Mouse (Mus musculus): ENCODE results near the gene Plbd2. TPM values are rescaled to one million over a fixed set of nuclear protein-coding genes. Genes with fewer than 3 reads are reported as not detected.

Gene Plbd2
- total and polyA plus RNA-seq, 2 experiments from 2014 or later = 35.2 to 53.9 TPM

GRCm38 (mm10) chr5:120440733-120441132, 62.7 kb downstream of the Plbd2 start:
- H3K9ac ChIP-seq (replicated peaks; ENCODE audit: low read length) = peak overlapping the region; percentile 49; the same call in 1 of the 2 replicates
- TF ChIP-seq CTCF (IDR thresholded peaks at IDR 0.05; ENCODE audit: low read depth) = peak; percentile 93
- WGBS = 6% methylated on average over 14 of the region's 14 CpGs
- peaks cover 5% of the 10 kb centered on the region; the same call in 1 of the 2 replicates for H3K4me1 ChIP-seq (ENCODE audit: insufficient read depth, low read length)
- H3K4me2 ChIP-seq (ENCODE audit: low read depth, low read length) = peak overlapping the region; percentile 61
- H3K27ac ChIP-seq = 0 out of 2 replicates have a peak overlapping the region, but pooled peaks have one; percentile 77
- no peaks in the 10 kb centered on the region for H3K36me3 ChIP-seq (ENCODE audit: insufficient read depth, low read length)
- no peaks in the 10 kb centered on the region for H3K9me3 ChIP-seq (ENCODE audit: low read length)
- H3K27me3 ChIP-seq (ENCODE audit: insufficient read depth, low read length) = peaks cover 23% of the 10 kb centered on the region
- no peak overlapping the region for H3K4me3 ChIP-seq (ENCODE audit: low read length)
- DNase-seq (ENCODE audit: low spot score) (peak; percentile 96), ATAC-seq (peak; percentile 54)

- peak overlapping the region; percentile 46 for H3K4me3 ChIP-seq (ENCODE audit: low read length)
- peaks cover 28% of the 10 kb centered on the region for H3K27me3 ChIP-seq (ENCODE audit: insufficient read depth, low read length)
- peak overlapping the region; percentile 61 for H3K4me2 ChIP-seq (ENCODE audit: low read depth, low read length)
- H3K27ac ChIP-seq = peak overlapping the region; percentile 77
- 2% methylated on average over 48 of the region's 61 CpGs for WGBS
- ATAC-seq = no peak
- peaks cover 5% of the 10 kb centered on the region; the same call in 1 of the 2 replicates for H3K4me1 ChIP-seq (ENCODE audit: insufficient read depth, low read length)
- peak overlapping the region; percentile 49 for H3K9ac ChIP-seq (replicated peaks; ENCODE audit: low read length)
- no peak for DNase-seq (ENCODE audit: low spot score)
- H3K9me3 ChIP-seq (ENCODE audit: low read length) = no peaks in the 10 kb centered on the region
- no peak for TF ChIP-seq CTCF (IDR thresholded peaks at IDR 0.05; ENCODE audit: low read depth)
- no peaks in the 10 kb centered on the region for H3K36me3 ChIP-seq (ENCODE audit: insufficient read depth, low read length)
These were observed 63.3 kb downstream of the Plbd2 start for GRCm38 (mm10) chr5:120439887-120440670.

- Histone ChIP-seq H3K27me3 (ENCODE audit: insufficient read depth, low read length) (peaks cover 34% of the 10 kb centered on the region), H3K4me2 (ENCODE audit: low read depth, low read length) (peak overlapping the region; percentile 61), H3K27ac (peak overlapping the region; percentile 77), H3K9me3 (ENCODE audit: low read length) (no peaks in the 10 kb centered on the region), H3K9ac (replicated peaks; ENCODE audit: low read length) (peak overlapping the region; percentile 49), H3K4me1 (ENCODE audit: insufficient read depth, low read length) (peaks cover 5% of the 10 kb centered on the region; the same call in 1 of the 2 replicates), H3K36me3 (ENCODE audit: insufficient read depth, low read length) (no peaks in the 10 kb centered on the region), H3K4me3 (ENCODE audit: low read length) (peak overlapping the region; percentile 46)
- peak; percentile 66 for DNase-seq (ENCODE audit: low spot score)
- peak; percentile 18; the same call in 1 of the 2 replicates for TF ChIP-seq CTCF (IDR thresholded peaks at IDR 0.05; ENCODE audit: low read depth)
- no peak for ATAC-seq
- WGBS = 3% methylated on average over 27 of the region's 27 CpGs
These were observed 64.3 kb downstream of the Plbd2 start for GRCm38 (mm10) chr5:120438991-120439710.

GRCm38 (mm10) chr5:120438469-120438868, 65.0 kb downstream of the Plbd2 start:
- no peak for DNase-seq (ENCODE audit: low spot score)

GRCm38 (mm10) chr5:120437986-120438385, 65.4 kb downstream of the Plbd2 start:
- H3K4me2 ChIP-seq (ENCODE audit: low read depth, low read length) = peak overlapping the region; percentile 61
- H3K27me3 ChIP-seq (ENCODE audit: insufficient read depth, low read length) = peaks cover 43% of the 10 kb centered on the region
- no peaks in the 10 kb centered on the region for H3K9me3 ChIP-seq (ENCODE audit: low read length)
- H3K9ac ChIP-seq (replicated peaks; ENCODE audit: low read length) = peak overlapping the region; percentile 49
- TF ChIP-seq CTCF (IDR thresholded peaks at IDR 0.05; ENCODE audit: low read depth) = no peak
- no peaks in the 10 kb centered on the region for H3K36me3 ChIP-seq (ENCODE audit: insufficient read depth, low read length)
- H3K27ac ChIP-seq = peak overlapping the region; percentile 77
- under 1% methylated on average over 33 of the region's 33 CpGs for WGBS
- DNase-seq (ENCODE audit: low spot score) (no peak), ATAC-seq (no peak)
- peaks cover 5% of the 10 kb centered on the region; the same call in 1 of the 2 replicates for H3K4me1 ChIP-seq (ENCODE audit: insufficient read depth, low read length)
- H3K4me3 ChIP-seq (ENCODE audit: low read length) = peak overlapping the region; percentile 46

More at GRCm38 (mm10) chr5:120438469-120438868, 65.0 kb downstream of the Plbd2 start:
- peak overlapping the region; percentile 49 for H3K9ac ChIP-seq (replicated peaks; ENCODE audit: low read length)
- 2% methylated on average over 13 of the region's 13 CpGs for WGBS
- peak overlapping the region; percentile 77 for H3K27ac ChIP-seq
- H3K27me3 ChIP-seq (ENCODE audit: insufficient read depth, low read length) = peaks cover 40% of the 10 kb centered on the region
- no peak for TF ChIP-seq CTCF (IDR thresholded peaks at IDR 0.05; ENCODE audit: low read depth)
- H3K4me2 ChIP-seq (ENCODE audit: low read depth, low read length) = peak overlapping the region; percentile 61
- no peaks in the 10 kb centered on the region for H3K9me3 ChIP-seq (ENCODE audit: low read length)
- ATAC-seq = no peak
- H3K36me3 ChIP-seq (ENCODE audit: insufficient read depth, low read length) = no peaks in the 10 kb centered on the region
- peak overlapping the region; percentile 46; the same call in 1 of the 2 replicates for H3K4me3 ChIP-seq (ENCODE audit: low read length)
- H3K4me1 ChIP-seq (ENCODE audit: insufficient read depth, low read length) = peaks cover 5% of the 10 kb centered on the region; the same call in 1 of the 2 replicates

- H3K36me3 ChIP-seq (ENCODE audit: insufficient read depth, low read length) = no peaks in the 10 kb centered on the region
- H3K27ac ChIP-seq = peak overlapping the region; percentile 77
- no peak for DNase-seq (ENCODE audit: low spot score)
- H3K9me3 ChIP-seq (ENCODE audit: low read length) = no peaks in the 10 kb centered on the region
- peaks cover 43% of the 10 kb centered on the region for H3K27me3 ChIP-seq (ENCODE audit: insufficient read depth, low read length)
- peaks cover 5% of the 10 kb centered on the region; the same call in 1 of the 2 replicates for H3K4me1 ChIP-seq (ENCODE audit: insufficient read depth, low read length)
- TF ChIP-seq CTCF (IDR thresholded peaks at IDR 0.05; ENCODE audit: low read depth) = no peak
- no peak for ATAC-seq
- H3K4me3 ChIP-seq (ENCODE audit: low read length) = peak overlapping the region; percentile 46
- H3K9ac ChIP-seq (replicated peaks; ENCODE audit: low read length) = peak overlapping the region; percentile 49
- peak overlapping the region; percentile 61 for H3K4me2 ChIP-seq (ENCODE audit: low read depth, low read length)
- 1% methylated on average over 17 of the region's 17 CpGs for WGBS
These were observed 65.9 kb downstream of the Plbd2 start for GRCm38 (mm10) chr5:120437539-120437938.

Data from hindbrain, postnatal 0 days (tissue).